Mouse (Mus musculus) frontal cortex, postnatal 14 days (tissue): Measurements from ENCODE around the gene Nexn.

Source experiments
- DNase-seq, 2 experiments: peaks; one replicate each; pipeline ENCODE4 v3.0.0; 2022; ENCODE audit warnings: low spot score in 2 of 2

Nexn gene

GRCm38 (mm10) chr3:152278431-152278830 is 12.3 kb upstream of the Nexn start:
- DNase-seq: no peak

- no peak for DNase-seq
Measured at GRCm38 (mm10) chr3:152277912-152278311, 11.8 kb upstream of the Nexn start.

- DNase-seq: no peak
Measured at GRCm38 (mm10) chr3:152276935-152277334, 10.8 kb upstream of the Nexn start.

DNA sequence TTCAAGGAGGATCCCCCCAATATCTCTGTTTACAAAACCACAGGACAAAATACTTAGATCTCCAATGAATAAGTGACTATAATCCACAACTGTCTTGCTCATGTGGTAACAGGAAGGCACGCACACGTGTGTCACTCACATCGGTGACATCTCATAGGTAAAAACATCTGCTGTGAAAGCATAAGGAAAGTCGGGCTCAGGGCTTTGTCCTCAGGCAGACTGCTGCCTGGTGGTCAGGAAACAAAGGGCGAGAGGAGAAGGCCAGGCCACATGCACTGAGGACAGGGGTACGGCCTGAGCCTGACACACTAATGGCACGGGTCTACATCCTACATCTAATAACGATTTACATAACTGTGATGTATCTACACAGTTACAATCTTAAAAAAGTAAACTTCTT is 8.9 kb upstream of the Nexn start:
- no peak for DNase-seq

DNA sequence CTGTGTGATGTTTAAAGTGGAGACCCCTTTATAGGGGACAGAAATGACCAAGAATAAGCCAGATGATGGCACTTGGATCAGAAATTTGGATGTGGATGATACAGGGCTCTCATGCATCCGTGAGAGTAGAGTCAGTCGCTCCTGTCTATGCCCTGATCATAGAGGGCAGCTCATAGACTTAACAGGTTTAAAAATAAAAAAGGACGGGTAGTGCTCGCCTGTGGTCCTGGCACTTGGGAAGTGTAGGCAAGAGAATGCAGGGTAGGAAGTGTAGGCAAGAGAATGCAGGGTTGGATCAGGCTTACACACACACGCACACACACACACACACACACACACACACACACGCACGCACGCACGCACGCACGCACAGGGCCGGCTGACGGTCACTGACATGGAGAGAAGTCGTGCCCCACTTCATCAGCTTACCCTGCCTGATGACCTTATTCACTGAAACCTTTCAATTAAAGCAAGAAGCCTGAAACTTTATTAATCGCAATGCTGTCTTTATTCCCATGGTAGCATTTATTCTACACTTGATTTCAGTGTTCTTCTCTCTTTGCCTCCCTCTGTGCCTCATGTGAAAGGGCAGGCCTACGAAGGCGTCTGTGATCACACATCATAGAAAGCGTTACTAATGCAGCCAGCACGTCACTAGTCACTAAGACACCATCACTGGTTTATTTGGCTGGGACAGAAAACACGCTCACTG is 7.0 kb upstream of the Nexn start:
- DNase-seq: no peak

DNA sequence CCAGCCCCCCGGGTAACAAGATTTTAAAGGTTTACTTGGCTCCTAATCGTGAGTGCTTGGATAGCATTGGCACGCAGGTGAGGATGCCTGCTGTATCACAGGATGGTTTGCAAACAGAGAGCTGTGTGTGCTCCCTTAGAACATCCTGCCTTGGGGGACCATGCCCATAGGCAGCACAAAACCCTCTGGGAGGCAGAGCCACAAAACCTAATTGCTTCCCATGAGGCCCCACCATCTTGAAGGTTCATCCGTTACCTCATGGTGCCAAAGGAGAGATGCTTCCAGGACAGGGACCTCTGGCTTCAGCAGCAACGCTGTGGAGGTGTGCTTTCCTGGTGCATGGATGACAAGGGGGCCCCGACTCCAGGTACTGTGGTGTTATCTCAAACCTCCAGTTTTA is 5.7 kb upstream of the Nexn start:
- DNase-seq: no peak

DNA sequence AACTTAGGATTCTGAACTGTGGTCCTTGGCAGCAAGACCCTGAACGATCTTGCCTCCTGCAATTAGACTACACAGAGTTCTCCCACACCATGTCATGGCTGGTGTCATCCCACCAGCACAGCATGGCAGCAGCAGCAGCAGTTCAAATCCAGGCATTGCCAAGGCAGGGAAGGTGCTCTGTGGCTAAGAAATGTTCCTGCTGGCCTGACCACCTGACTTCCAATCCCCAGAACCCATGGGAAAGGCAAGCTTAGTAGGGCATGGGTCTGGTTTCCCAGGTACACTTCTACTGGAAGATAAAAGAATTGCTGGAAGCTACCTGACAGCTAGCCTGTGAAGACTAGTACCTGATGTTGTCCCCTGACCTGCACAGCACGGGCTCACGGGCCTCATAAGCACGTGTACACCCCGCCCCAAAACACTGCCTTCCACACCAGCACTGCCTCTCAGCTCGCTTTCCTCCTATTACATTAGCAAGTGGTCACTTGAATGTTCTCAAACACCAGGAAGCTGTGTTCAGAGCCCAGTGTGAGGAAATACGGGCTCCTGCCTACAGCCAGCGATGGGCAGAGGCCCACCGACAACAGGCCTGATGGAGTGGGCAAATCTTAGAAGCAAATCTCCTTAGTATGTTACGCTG is 5.0 kb upstream of the Nexn start:
- DNase-seq: no peak

DNA sequence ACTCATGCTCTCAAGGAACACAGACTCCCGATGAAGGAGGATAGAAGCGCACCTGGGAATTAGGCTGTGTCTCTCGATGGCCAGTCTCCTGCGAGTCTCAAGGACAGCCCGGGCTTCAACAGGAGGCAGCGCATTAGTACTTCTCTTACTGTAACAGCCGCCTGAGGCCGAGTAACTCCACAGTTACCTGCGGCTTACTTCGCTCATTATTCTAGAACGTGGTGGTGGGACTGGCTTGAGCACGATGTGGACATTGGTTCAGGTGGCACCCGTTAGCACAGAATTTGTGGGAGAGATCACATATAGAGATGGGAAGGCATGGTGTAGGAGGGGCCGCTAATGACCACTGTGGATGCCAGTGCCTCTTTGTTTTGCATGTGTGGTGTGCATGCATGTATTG is 1.9 kb upstream of the Nexn start:
- no peak for DNase-seq

- peak in 1 of 2 experiments; percentile 27 for DNase-seq
Measured at GRCm38 (mm10) chr3:152265351-152266035, 657 bp downstream of the Nexn start.

GRCm38 (mm10) chr3:152264830-152265229 is 1.3 kb downstream of the Nexn start:
- no peak for DNase-seq

DNA sequence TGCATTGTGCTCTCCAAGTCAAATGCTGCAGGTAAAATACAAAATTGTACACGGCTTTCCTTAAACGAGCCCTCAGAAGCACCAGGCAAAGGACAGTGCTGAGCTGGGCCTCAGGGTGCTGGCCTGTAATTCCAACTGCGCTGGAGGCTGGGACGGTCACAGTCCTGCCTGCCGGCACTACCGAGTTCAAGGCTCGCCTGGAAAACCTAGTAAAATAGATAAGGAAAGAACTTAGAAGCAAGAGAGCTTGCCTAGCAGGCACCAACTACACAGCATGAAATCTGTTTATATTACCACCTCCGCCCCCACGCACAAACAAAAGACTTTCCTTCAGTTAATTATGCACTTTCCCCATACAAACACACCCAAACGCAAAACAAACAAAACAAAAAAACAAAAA is 1.8 kb downstream of the Nexn start:
- DNase-seq: no peak

DNA sequence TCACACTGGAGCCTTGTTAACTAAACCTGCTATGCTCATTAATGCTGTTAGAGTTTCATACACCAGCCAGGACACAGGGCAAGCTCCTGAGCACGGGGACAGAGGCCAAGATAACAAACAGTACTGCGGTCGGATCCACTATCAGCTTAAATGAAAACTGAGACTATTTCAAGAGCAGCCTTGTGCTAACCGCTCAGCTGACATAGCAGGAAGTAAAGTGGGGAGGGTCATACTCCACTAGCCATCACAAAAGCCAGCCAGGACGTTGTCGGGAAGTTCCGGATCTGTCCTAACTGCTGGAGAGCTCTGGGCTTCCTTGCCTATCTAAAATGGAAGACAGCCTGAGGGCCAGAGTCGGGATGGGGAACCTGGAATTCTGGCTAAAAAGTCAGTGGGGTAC is 4.2 kb downstream of the Nexn start:
- no peak for DNase-seq

DNA sequence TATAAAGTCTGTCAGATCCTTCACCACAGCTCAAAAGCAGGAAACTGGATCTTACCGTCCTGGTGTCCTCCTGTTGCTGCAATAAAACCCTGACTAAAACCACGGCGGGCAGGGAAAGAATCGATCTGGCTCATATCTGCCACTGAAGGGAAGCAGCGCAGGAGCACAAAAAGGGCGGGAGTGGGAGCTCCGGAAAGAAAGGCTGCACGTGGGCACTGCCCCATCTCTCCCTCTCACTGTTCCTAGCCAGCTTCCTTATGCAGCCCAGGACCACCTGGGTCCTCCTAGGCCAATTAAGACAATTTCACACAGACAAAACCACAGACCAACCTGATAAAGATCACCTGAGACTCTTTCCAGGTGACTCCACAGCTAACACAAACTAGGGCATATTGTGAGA is 4.7 kb downstream of the Nexn start:
- DNase-seq: no peak

DNA sequence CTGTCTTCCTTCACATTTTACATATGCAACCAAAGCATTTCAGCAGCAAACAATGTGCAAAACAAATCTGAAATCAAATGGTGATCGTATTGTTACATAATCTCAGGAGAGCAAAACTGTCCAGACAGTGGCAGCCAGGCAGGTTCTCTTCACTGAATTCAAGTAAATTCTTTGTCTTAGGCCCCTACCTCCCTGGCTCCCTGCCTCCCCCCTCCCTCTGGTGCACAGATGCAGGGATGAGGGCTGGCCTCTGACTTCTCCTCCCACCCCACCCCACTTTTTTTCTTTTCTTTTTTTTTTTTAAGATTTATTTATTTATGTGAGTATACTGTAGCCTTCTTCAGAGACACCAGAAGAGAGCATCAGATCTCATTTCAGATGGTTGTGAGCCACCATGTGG is 5.8 kb downstream of the Nexn start:
- DNase-seq: no peak

GRCm38 (mm10) chr3:152259409-152259808 is 6.7 kb downstream of the Nexn start:
- peak; percentile 42 to 75 for DNase-seq

GRCm38 (mm10) chr3:152257528-152257927 is 8.6 kb downstream of the Nexn start:
- no peak for DNase-seq

DNA sequence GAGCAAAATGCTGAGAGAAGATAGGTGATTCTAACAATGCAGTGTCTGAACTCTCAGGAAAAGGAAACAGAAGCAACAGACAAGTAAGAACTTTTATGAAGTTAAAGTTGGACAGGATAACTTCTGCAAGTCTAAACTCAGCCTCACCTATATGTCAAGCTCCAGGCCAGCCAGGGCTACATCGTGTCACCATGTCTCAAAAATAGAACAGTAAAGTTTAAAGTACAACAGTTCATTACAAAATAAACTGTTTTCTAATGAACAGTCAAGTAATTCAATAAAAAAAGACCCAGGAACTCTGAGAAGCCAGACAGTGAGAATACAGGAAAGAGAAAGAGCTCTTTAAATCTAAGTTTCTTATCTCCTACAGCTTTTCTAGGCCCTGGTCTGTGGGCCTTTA is 15.7 kb downstream of the Nexn start:
- no peak for DNase-seq

DNA sequence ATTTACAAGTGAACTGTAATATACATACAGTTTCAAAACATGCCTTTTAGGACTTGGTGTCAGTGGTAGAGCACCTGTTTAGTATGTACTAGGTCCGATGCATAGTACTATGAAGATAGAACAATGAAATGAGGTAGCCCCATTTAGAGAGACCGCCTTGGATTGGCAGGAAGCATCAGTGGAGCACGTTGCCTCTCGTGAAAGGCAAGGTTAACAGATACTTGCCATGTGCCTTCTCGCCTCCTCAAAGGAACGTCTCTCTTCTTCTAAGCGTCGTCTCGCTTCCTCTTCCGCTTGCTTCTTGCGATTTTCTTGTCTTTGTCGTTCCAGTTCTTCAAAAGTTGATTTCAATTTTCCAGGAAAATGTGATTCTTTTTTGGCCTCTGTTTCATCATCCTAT is 18.4 kb downstream of the Nexn start:
- DNase-seq: no peak

DNA sequence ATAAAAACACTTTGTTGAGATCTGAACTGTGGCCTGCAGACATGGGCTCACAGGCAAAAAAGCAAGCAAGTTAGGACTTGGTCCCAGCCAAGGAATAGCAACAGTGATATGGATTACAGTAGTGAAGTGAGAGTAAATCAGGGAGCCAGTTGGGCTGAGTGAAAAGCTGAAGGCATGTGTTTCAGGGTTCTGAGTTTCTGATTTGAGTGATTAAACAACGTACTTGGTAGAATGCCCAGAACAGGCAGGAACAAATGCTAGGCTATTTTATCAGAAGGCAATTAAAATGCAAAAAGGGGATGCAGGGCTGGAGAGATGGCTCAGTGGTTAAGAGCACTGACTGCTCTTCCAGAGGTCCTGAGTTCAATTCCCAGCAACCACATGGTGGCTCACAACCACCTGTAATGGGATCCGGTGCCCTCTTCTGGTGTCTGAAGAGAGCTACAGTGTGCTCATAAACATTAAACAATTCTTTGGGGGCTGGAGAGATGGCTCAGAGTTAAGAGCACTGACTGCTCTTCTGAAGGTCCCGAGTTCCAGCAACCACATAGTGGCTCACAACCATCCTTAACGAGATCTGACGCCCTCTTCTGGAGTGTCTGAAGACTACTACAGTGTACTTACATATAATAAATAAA is 20.8 kb downstream of the Nexn start:
- DNase-seq: no peak

DNA sequence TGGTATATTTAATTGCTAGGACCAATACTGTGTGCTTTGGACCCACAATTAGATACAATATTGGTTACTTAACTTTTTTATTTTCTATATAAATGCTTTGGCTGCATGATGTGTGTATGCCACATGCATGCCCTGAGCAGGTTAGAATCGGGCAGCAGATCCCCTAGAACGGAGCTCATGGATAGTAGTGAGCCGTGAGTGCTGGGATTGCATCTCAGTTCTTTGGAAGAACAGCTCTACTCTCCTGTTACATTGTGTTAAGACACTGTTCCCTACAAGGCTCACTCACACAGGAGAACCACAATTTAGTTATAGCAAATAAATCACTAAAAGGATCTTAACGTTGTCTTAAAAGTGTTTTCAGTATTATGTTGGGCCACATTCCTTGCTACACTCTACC is 22.8 kb downstream of the Nexn start:
- no peak for DNase-seq

DNA sequence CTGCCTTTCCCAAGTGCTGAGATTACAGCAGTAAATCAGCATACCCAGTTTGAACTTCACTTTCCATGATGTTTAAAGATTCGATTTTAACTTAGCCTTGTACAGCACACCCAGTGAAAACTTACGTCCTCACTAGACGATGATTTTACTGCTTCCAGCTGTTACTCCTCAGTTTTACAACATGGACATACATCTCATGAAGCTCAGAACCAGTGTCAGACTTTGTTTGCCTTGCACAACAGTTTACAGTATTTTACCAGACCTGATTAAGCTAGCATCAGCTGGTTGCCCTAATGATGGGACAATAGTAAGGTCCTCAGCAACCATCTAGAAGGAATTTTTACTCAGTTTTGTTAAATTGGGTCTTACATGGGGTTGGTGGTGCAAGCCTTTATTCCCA is 25.1 kb downstream of the Nexn start:
- DNase-seq: no peak

DNA sequence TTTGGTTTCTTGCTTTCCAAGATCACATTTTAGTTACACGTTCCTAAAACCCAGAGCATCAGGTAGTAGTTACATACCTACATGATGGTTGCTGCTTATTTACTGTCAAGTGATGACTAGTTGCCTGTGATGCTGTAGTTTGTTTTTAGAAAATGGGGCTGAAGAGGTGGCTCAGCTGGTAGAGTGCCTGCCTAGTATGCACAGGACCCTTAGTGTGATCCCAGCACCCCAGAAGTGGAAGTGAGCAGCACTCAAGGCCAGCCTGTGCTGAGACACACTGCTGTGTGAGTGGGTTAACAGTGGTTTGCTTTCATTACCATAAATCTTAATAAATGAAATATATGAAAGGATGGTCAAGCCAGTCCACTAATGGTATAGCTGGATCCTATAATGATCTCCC is 26.6 kb downstream of the Nexn start:
- no peak for DNase-seq

DNA sequence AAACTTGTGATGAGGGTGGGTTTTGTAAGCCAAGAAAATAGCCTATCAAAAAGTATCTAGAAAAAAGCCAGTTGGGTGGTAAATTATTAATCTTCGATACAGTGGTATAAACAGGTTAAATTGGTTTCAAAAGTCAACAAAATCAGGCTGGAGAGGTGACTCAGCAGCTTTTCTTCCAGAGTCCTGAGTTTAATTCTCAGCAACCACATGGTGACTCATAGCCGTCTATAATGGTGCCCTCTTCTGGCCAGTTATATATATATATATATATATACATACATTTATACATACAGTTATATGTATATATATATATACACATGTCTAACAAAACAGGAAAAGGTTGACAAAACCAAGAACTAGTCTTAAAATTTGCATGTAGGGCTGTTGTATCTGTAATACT is 27.3 kb downstream of the Nexn start:
- DNase-seq: no peak
